In the genomic region with DNA sequence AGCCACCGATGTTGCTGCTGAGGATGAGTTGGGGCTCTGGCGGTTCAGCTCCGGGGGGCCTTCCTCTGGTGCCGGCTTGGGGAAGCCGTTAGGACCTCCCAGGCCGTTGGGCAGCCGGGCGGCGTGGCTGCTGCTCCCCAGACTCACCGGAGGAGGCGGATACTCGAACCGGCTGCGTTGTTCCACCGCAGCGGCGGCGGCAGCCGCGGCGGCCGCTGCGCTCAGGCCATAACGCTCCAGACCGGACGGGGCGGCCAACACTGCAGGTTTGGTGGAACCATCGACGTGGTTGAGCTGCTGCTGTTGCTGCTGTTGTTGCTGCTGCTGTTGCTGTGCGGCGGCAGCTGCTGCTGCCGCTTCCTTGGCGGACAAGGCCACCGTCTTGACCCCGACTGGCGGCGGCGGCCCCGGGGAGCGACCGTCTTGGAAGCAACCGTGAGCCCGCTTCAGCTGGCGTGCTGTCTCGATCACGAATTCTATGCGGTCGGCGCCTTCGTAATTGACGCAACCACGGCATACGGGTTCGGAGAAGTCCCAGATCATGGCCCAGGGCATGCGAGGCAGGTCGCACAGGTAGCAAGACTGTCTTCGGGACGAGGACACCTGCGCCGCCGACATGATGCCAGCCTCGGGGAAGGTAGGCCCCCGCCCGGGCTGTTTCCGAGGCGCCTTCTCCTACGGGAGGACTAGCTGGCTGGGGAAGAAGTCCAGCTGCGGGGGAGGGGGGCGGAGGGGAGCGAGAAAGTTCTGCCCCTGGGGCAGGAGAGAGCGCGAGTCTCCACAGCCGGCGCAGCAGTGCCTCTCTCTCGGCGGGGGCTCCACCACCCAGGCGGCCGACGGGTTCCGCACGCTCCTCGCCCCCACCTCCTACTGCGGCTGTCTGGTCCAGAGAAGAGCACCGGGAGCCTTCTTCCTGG, we compare ENCODE assay signal across 8 mouse cellular contexts. TPM values are rescaled to one million over a fixed set of nuclear protein-coding genes. Genes with fewer than 3 reads are reported as not detected.
DNase-seq lines count a peak whose midpoint lies in the region; ATAC-seq and TF ChIP-seq lines count a peak whose summit lies in the region.

No protein-coding gene starts in this region.

- peak; percentile 55 for TF ChIP-seq CTCF in layer of hippocampus, adult 2 months (conservative IDR thresholded peaks at IDR 0.05)
- TF ChIP-seq CTCF in thymus, adult 2 months (IDR thresholded peaks at IDR 0.05; ENCODE audit: borderline replicate concordance, control insufficient read depth, extremely low read depth, insufficient read depth, low read length, poor library complexity): no peak

- under 1% methylated on average over 81 of the region's 84 CpGs for WGBS in forebrain, embryonic 14.5 days
- WGBS in limb, embryonic 11.5 days: under 1% methylated on average over 76 of the region's 84 CpGs
- WGBS in midbrain, embryonic 16.5 days: under 1% methylated on average over 82 of the region's 84 CpGs
- WGBS in thymus, adult 2 months: under 1% methylated on average over 84 of the region's 84 CpGs

- TF ChIP-seq POLR2A in thymus, adult 2 months (IDR thresholded peaks at IDR 0.05; ENCODE audit: control insufficient read depth, extremely low read depth, insufficient read depth, low read length, poor library complexity): 0 out of 2 replicates have a peak, but pooled peaks have one; percentile 19

- peak overlapping the region; percentile 100 for H3K27ac ChIP-seq in layer of hippocampus, adult 2 months
- H3K27ac ChIP-seq in forebrain, embryonic 14.5 days (ENCODE audit: low read depth, low read length): peak overlapping the region; percentile 99
- peak overlapping the region; percentile 98 for H3K27ac ChIP-seq in limb, embryonic 11.5 days (replicated peaks; ENCODE audit: low read depth, low read length)
- H3K27ac ChIP-seq in midbrain, embryonic 16.5 days (ENCODE audit: low read length): peak overlapping the region; percentile 99
- peak overlapping the region; percentile 65 for H3K27ac ChIP-seq in thymus, adult 2 months (ENCODE audit: control insufficient read depth, insufficient read depth, low read length)

- DNase-seq in layer of hippocampus, adult 2 months (ENCODE audit: low spot score in 2 of 2): peak in 1 of 2 experiments; percentile 62
- no peak for DNase-seq in layer of hippocampus, adult 9-11 months
- peak; percentile 63 to 78 for DNase-seq in adrenal gland, postnatal 36 days
- peak; percentile 42 for DNase-seq in forebrain, embryonic 14.5 days (ENCODE audit: low spot score)
- DNase-seq in heart, postnatal 4 days: peak; percentile 80
- peak; percentile 68 for DNase-seq in limb, embryonic 11.5 days (ENCODE audit: low spot score)
- DNase-seq in thymus, adult 2 months: peak; percentile 64

- H3K9ac ChIP-seq in forebrain, embryonic 14.5 days (ENCODE audit: low read length): peak overlapping the region; percentile 100
- H3K9ac ChIP-seq in limb, embryonic 11.5 days (ENCODE audit: low read length): peak overlapping the region; percentile 93
- H3K9ac ChIP-seq in midbrain, embryonic 16.5 days (ENCODE audit: low read depth, low read length): peak overlapping the region; percentile 98

- no peaks in the 10 kb centered on the region for H3K27me3 ChIP-seq in forebrain, embryonic 14.5 days (replicated peaks; ENCODE audit: control insufficient read depth, insufficient read depth, low read length)
- no peaks in the 10 kb centered on the region for H3K27me3 ChIP-seq in limb, embryonic 11.5 days (ENCODE audit: control insufficient read depth, insufficient read depth, low read length)
- H3K27me3 ChIP-seq in midbrain, embryonic 16.5 days (ENCODE audit: control insufficient read depth, insufficient read depth, low read depth, low read length): no peaks in the 10 kb centered on the region
- H3K27me3 ChIP-seq in thymus, adult 2 months (ENCODE audit: control insufficient read depth, insufficient read depth, low read length): no peaks in the 10 kb centered on the region; the same call in 1 of the 2 replicates

- peaks cover 53% of the 10 kb centered on the region for H3K4me1 ChIP-seq in forebrain, embryonic 14.5 days (ENCODE audit: control insufficient read depth, insufficient read depth, low read length)
- peaks cover 33% of the 10 kb centered on the region for H3K4me1 ChIP-seq in limb, embryonic 11.5 days (ENCODE audit: control insufficient read depth, insufficient read depth, low read length)
- H3K4me1 ChIP-seq in midbrain, embryonic 16.5 days (ENCODE audit: control insufficient read depth, insufficient read depth, low read length): peaks cover 47% of the 10 kb centered on the region
- peaks cover 38% of the 10 kb centered on the region for H3K4me1 ChIP-seq in thymus, adult 2 months (replicated peaks; ENCODE audit: control insufficient read depth, insufficient read depth, low read length)

- peak overlapping the region; percentile 80 for H3K4me3 ChIP-seq in layer of hippocampus, adult 2 months
- peak overlapping the region; percentile 98 for H3K4me3 ChIP-seq in forebrain, embryonic 14.5 days (ENCODE audit: low read depth, low read length)
- peak overlapping the region; percentile 89 for H3K4me3 ChIP-seq in limb, embryonic 11.5 days (ENCODE audit: low read depth, low read length)
- H3K4me3 ChIP-seq in midbrain, embryonic 16.5 days (ENCODE audit: low read depth, low read length): peak overlapping the region; percentile 91
- peak overlapping the region; percentile 92 for H3K4me3 ChIP-seq in thymus, adult 2 months (ENCODE audit: control insufficient read depth, insufficient read depth, low read length)

- ATAC-seq in forebrain, embryonic 14.5 days: peak; percentile 16
- ATAC-seq in limb, embryonic 11.5 days (ENCODE audit: insufficient number of reproducible peaks, low FRiP score, low TSS enrichment, low read depth): no peak
- no peak for ATAC-seq in midbrain, embryonic 16.5 days

- H3K36me3 ChIP-seq in forebrain, embryonic 14.5 days (ENCODE audit: control insufficient read depth, insufficient read depth, low read length): peaks cover 10% of the 10 kb centered on the region
- no peaks in the 10 kb centered on the region for H3K36me3 ChIP-seq in limb, embryonic 11.5 days (ENCODE audit: control insufficient read depth, insufficient read depth, low read length)
- no peaks in the 10 kb centered on the region; the same call in 1 of the 2 replicates for H3K36me3 ChIP-seq in midbrain, embryonic 16.5 days (ENCODE audit: control insufficient read depth, insufficient read depth, low read length)
- H3K36me3 ChIP-seq in thymus, adult 2 months (ENCODE audit: control insufficient read depth, insufficient read depth, low read length): no peaks in the 10 kb centered on the region

- peak overlapping the region; percentile 97 for H3K4me2 ChIP-seq in forebrain, embryonic 14.5 days (ENCODE audit: low read length)
- H3K4me2 ChIP-seq in limb, embryonic 11.5 days (ENCODE audit: low read depth, severe bottlenecking): peak overlapping the region; percentile 97
- peak overlapping the region; percentile 79 for H3K4me2 ChIP-seq in midbrain, embryonic 16.5 days (ENCODE audit: low read length)

- no peaks in the 10 kb centered on the region for H3K9me3 ChIP-seq in forebrain, embryonic 14.5 days (replicated peaks; ENCODE audit: control insufficient read depth, low read length)
- no peaks in the 10 kb centered on the region for H3K9me3 ChIP-seq in limb, embryonic 11.5 days (ENCODE audit: control insufficient read depth, low read length)
- no peaks in the 10 kb centered on the region for H3K9me3 ChIP-seq in midbrain, embryonic 16.5 days (replicated peaks; ENCODE audit: control insufficient read depth, low read length, poor library complexity, severe bottlenecking)

RNA-seq across cellular contexts. Expression of a gene that starts 1.1 kb away (rescaled TPM):
- total RNA-seq in layer of hippocampus, adult 2 months (2021): 10 to 100 TPM; 69.8 to 70.2 TPM
- total RNA-seq in adrenal gland, postnatal 36 days (2021): 10 to 100 TPM; 47.3 to 64.5 TPM
- 41.4 and 56.5 TPM in 2 replicates for polyA plus RNA-seq in forebrain, embryonic 14.5 days (2014; fragmentation: Nextera tagmentation; extraction: Ambion mirVana)
- 10 to 100 TPM; 85.8 to 86.2 TPM for total RNA-seq in heart, postnatal 4 days (2021)
- polyA plus RNA-seq in limb, embryonic 11.5 days (2014; fragmentation: Nextera tagmentation; extraction: Ambion mirVana): 17.9 and 22.0 TPM in 2 replicates
- polyA plus RNA-seq in midbrain, embryonic 16.5 days (2015; fragmentation: Nextera tagmentation; extraction: Ambion mirVana): 69.3 and 76.9 TPM in 2 replicates
- 38.6 and 46.1 TPM in 2 replicates for polyA plus RNA-seq in thymus, adult 2 months (2012; rRNA removed)
